Mouse (Mus musculus) embryonic facial prominence, embryonic 13.5 days (tissue): ENCODE measurements around the gene Mn1. TPM values are rescaled to one million over a fixed set of nuclear protein-coding genes. Genes with fewer than 3 reads are reported as not detected.

ENCODE experiments used
- ATAC-seq: fragments of 200-750 bp; cut with Nextera tagmentation; 2 replicates; pipeline ENCODE4 v1.8.0; 2017; ENCODE audit warnings: low read depth; ENCODE audit not compliant: insufficient number of reproducible peaks, insufficient read depth, low FRiP score, low TSS enrichment
- H3K27ac ChIP-seq: fragments of 300-500 bp; sonication (generic); 2 replicates; pipeline ENCODE4 v1.5.1; 2015; ENCODE audit warnings: moderate library complexity, mild to moderate bottlenecking, inconsistent platforms
- H3K27me3 ChIP-seq: fragments of 300-500 bp; sonication (generic); 2 replicates; pipeline ENCODE4 v1.6.1; 2015; ENCODE audit warnings: mild to moderate bottlenecking, inconsistent platforms
- H3K36me3 ChIP-seq: fragments of 300-500 bp; sonication (generic); 2 replicates; pipeline ENCODE4 v1.6.1; 2015; ENCODE audit warnings: mild to moderate bottlenecking, inconsistent platforms
- H3K4me1 ChIP-seq: fragments of 300-500 bp; sonication (generic); 2 replicates; pipeline ENCODE4 v1.6.1; 2015; ENCODE audit warnings: inconsistent platforms
- H3K4me2 ChIP-seq: fragments of 300-500 bp; sonication (generic); 2 replicates; pipeline ENCODE4 v1.6.1; 2015; ENCODE audit warnings: moderate library complexity, mild to moderate bottlenecking, inconsistent platforms
- H3K4me3 ChIP-seq: fragments of 300-500 bp; sonication (generic); 2 replicates; pipeline ENCODE4 v1.5.1; 2015; ENCODE audit warnings: mild to moderate bottlenecking, inconsistent platforms
- H3K9ac ChIP-seq: fragments of 300-500 bp; sonication (generic); 2 replicates; pipeline ENCODE4 v1.6.1; 2015; ENCODE audit warnings: mild to moderate bottlenecking, inconsistent platforms
- H3K9me3 ChIP-seq: fragments of 300-500 bp; sonication (generic); 2 replicates; pipeline ENCODE4 v1.6.1; 2016; ENCODE audit warnings: inconsistent platforms
- WGBS: fragments of 180-500 bp; shearing (Covaris S2); methylation state at CpG from one replicate; pipeline ENCODE4 v1.1.7; 2015; ENCODE audit warnings: mixed read lengths; 5-methylcytosine and 5-hydroxymethylcytosine counted together
- polyA plus RNA-seq: library from polyadenylated mRNA; unstranded; fragments of >200 nt; fragmentation: Nextera tagmentation; extraction: Ambion mirVana; gene quantifications from 2 replicates; pipeline ENCODE4 v1.2.1, GENCODE M21; 2015

Mn1 gene
- polyA plus RNA-seq, 1 experiment from 2014 or later = 51.3 TPM

DNA sequence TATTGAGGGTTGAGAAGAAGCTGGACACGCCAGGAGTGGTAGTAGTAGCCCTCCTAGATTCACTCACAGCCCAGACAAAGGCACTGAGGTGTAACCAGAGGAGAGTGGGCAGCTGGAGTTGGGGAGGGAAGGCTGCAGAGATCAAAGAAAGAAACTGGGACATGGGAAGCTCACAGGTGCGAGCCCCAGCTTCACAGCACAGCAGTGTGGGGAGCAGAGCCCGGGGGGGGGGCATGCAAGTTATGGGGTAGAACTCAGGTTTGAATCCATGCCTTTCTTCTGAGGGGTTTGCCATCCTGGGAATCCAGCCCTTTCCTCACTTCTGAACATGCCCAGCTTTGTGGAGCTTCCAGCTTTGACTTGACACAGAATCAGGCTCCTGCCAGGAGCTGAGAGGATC lies 82.9 kb downstream of the Mn1 start:
- no peak for ATAC-seq
- Histone ChIP-seq H3K36me3 (no peaks in the 10 kb centered on the region), H3K27ac (no peak overlapping the region), H3K27me3 (no peaks in the 10 kb centered on the region), H3K9ac (no peak overlapping the region), H3K4me2 (no peak overlapping the region), H3K4me3 (no peak overlapping the region), H3K4me1 (peaks cover 24% of the 10 kb centered on the region), H3K9me3 (no peaks in the 10 kb centered on the region)
- 64% methylated on average over 3 of the region's 3 CpGs for WGBS

DNA sequence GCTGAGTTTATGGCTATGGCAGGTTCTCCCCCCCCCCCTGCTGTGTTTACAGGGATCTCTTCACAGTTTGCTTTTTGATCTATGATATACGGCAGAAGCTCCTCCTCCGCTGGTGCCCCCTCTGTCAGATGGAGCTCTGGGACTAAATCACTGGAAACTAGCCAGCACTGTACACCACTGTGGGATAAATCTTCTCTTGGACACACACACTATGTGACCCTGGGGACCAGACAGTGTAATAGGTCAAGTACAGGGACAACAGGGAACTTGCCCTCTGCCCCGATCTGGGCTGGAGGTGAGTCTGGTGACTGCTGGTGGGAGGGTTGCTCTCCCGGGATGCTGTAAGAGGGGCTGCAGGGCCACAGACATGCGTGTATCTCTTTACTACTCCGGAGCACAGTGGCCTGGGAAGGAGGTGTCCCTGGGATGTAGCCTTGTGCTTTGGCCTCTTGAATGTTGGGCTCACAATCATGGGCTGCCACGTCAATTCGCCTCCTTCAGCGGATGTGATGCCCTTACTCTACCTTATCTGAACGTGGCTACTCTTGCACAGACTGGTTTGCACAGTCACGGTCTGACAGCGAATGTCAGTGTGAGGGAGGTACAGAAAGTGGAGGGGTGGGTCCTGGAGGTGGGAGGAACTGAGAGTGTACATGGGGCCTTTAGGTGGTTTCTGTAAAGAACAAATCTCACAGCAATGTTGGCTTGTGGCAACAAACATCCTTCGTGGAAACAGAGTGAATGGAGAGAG lies 84.7 kb downstream of the Mn1 start:
- no peak for ATAC-seq
- Histone ChIP-seq H3K27ac (no peak overlapping the region), H3K9me3 (no peaks in the 10 kb centered on the region), H3K9ac (no peak overlapping the region), H3K4me2 (no peak overlapping the region), H3K4me3 (no peak overlapping the region), H3K27me3 (no peaks in the 10 kb centered on the region), H3K36me3 (no peaks in the 10 kb centered on the region), H3K4me1 (peaks cover 17% of the 10 kb centered on the region)
- WGBS = 72% methylated on average over 13 of the region's 13 CpGs

DNA sequence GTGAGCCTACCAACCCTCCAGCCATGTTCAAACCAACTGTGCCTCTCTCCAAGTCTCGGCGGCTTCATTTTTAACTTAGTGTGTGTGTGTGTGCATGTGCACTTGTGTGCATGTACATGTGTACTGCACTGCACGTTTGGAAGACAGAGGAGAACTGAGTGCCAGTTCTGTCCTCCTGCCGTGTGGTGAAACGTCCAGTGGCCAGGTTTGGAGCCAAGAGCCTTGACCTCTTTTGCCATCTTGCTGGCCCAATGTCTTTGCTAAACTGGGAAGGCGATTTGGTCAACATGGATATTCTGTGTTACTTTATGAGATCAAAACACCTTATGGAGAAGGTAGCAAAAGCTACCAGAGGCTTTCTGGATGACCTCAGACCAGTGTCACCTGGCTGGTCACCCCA lies 88.1 kb downstream of the Mn1 start:
- peaks cover 32% of the 10 kb centered on the region for H3K4me1 ChIP-seq
- no peak overlapping the region for H3K9ac ChIP-seq
- no peak overlapping the region for H3K27ac ChIP-seq
- no peak for ATAC-seq
- no peak overlapping the region for H3K4me3 ChIP-seq
- 0 out of 2 replicates have a peak, but pooled peaks cover 3% of the 10 kb centered on the region for H3K27me3 ChIP-seq
- no peaks in the 10 kb centered on the region for H3K9me3 ChIP-seq
- no peak overlapping the region for H3K4me2 ChIP-seq
- H3K36me3 ChIP-seq = no peaks in the 10 kb centered on the region
- WGBS = 92% methylated on average over 6 of the region's 6 CpGs

DNA sequence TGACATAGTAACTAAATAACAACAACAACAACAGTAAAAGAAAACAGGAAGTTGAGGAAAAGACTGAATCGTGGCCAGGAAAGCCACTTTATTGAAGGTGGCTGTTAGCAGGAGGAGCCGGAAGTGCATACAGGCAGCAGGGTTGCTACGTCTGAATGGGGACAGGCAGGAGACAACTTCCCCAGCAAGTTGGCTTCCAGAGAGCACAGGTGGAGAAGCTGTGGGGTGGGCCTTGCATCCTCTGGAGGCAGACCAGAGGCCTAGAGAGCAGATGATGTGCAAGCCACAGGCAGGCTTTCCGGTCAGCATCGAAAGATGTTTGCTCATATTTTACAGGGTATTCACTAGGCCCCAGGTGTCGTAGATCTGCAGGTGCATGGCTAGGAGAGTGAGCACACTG lies 88.7 kb downstream of the Mn1 start:
- peaks cover 6% of the 10 kb centered on the region; the same call in 1 of the 2 replicates for H3K27me3 ChIP-seq
- peaks cover 36% of the 10 kb centered on the region for H3K4me1 ChIP-seq
- H3K9me3 ChIP-seq = no peaks in the 10 kb centered on the region
- no peak for ATAC-seq
- H3K4me2 ChIP-seq = no peak overlapping the region
- WGBS = 83% methylated on average over 6 of the region's 6 CpGs
- no peaks in the 10 kb centered on the region for H3K36me3 ChIP-seq
- H3K4me3 ChIP-seq = no peak overlapping the region
- H3K27ac ChIP-seq = no peak overlapping the region
- no peak overlapping the region for H3K9ac ChIP-seq

DNA sequence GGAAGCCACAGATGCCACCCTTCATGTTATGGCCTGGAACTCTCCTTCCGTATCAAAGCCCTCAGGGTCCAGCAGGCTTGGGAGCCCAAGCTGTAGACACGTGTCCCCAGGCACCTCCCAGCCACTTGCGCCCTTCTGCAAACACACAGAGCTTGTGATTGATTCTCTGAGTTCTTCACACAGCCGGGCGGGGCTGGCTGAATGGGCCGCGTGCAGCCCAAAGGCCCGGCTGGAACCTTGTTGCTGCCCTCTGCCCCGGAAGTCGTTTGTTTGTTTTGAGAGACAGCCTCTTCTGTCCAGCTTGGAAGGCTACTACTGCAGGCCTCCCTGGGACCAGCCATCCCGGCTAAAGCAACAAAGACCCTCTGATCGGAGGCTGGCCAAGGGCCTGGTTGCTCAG lies 89.2 kb downstream of the Mn1 start:
- Histone ChIP-seq H3K9ac (no peak overlapping the region), H3K9me3 (no peaks in the 10 kb centered on the region), H3K4me2 (no peak overlapping the region), H3K4me3 (no peak overlapping the region), H3K27ac (no peak overlapping the region), H3K27me3 (peaks cover 6% of the 10 kb centered on the region; the same call in 1 of the 2 replicates), H3K4me1 (peaks cover 38% of the 10 kb centered on the region), H3K36me3 (no peaks in the 10 kb centered on the region)
- ATAC-seq = no peak
- WGBS = 33% methylated on average over 12 of the region's 12 CpGs

Other genes with a start within 250 kb of the Mn1 start
- 107 and 116 TPM in 2 replicates for gene Pitpnb, start 86.6 kb upstream of the Mn1 start, polyA plus RNA-seq